Mouse (Mus musculus) spleen, adult 2 months (tissue): ENCODE measurements at regions not wholly inside any gene's neighbourhood (a gene's known extent, or its start where the extent isn't known, plus 50 kb on each side); places are given as distances from the start of the nearest gene placed in this dataset.
A peak's percentile ranks its signal among the peaks of the same experiment; 100 is the strongest.

Source experiments
- DNase-seq, 2 experiments: peaks; one replicate each; pipeline versions ENCODE4 v3.0.0 to v3.0.0-alpha.2; 2012 to 2021; ENCODE audit warnings: low spot score in 2 of 2, low read depth in 1 of 2
- H3K27ac ChIP-seq: fragments of 200-500 bp; 2 replicates; pipeline ENCODE4 v1.5.1; 2012; ENCODE audit warnings: low read length, inconsistent platforms; ENCODE audit not compliant: insufficient read depth
- H3K27me3 ChIP-seq: fragments of 200-500 bp; 2 replicates; pipeline ENCODE4 v1.6.1; 2012; ENCODE audit warnings: mild to moderate bottlenecking, moderate library complexity, low read length, inconsistent platforms; ENCODE audit not compliant: control insufficient read depth, insufficient read depth
- H3K36me3 ChIP-seq: fragments of 200-500 bp; 2 replicates; pipeline ENCODE4 v1.6.1; 2012; ENCODE audit warnings: mild to moderate bottlenecking, low read length, inconsistent platforms; ENCODE audit not compliant: control insufficient read depth, insufficient read depth
- H3K4me1 ChIP-seq: fragments of 200-500 bp; 2 replicates; pipeline ENCODE4 v1.6.1; 2011; ENCODE audit warnings: inconsistent platforms; ENCODE audit not compliant: control insufficient read depth, insufficient read depth, insufficient read length
- H3K4me3 ChIP-seq: fragments of 200-500 bp; 2 replicates; pipeline ENCODE4 v1.5.1; 2011; ENCODE audit warnings: mild to moderate bottlenecking, inconsistent platforms; ENCODE audit not compliant: insufficient read depth, insufficient read length; ENCODE audit errors: extremely low read depth
- CTCF ChIP-seq: fragments of 200-500 bp; IDR thresholded peaks from 2 replicates; pipeline ENCODE4 v1.5.1; 2011; ENCODE audit warnings: mild to moderate bottlenecking, inconsistent platforms; ENCODE audit not compliant: insufficient read depth, insufficient read length, insufficient replicate concordance; ENCODE audit errors: extremely low read depth
- POLR2A ChIP-seq: fragments of 200-500 bp; IDR thresholded peaks from 2 replicates; pipeline ENCODE4 v1.6.1; 2011; ENCODE audit warnings: low read depth, low read length, inconsistent platforms
- WGBS: fragments of 180-500 bp; shearing (Covaris S2); methylation state at CpG from one replicate; pipeline ENCODE4 v1.1.7; 2018; 5-methylcytosine and 5-hydroxymethylcytosine counted together

DNA sequence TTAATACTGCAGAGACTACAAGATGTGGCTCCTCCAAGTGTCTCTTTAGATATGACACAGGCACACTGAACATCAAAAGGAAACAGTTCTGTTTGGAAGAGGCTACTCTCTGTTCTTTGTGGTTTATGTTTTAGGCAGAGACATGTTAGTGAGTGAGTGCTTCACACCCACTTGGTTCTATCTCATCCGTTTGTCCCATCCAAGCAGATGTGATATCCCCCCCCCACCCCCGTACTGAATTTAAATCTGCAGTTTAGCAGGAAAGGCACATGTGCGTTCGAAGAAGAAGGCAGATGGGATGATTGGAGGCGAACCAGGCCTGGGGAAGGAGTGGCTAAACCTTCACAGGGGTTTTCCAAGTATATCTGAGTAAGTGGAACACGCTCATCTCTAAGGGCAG is 72.0 kb upstream of the Sp4 start:
- no peak for TF ChIP-seq POLR2A
- no peak for TF ChIP-seq CTCF
- no peaks in the 10 kb centered on the region for H3K27me3 ChIP-seq
- DNase-seq = peak in 1 of 2 experiments; percentile 5
- WGBS = 68% methylated on average over 6 of the region's 6 CpGs
- no peak overlapping the region for H3K4me3 ChIP-seq
- no peaks in the 10 kb centered on the region for H3K36me3 ChIP-seq
- peaks cover 3% of the 10 kb centered on the region; the same call in 1 of the 2 replicates for H3K4me1 ChIP-seq
- H3K27ac ChIP-seq = no peak overlapping the region

DNA sequence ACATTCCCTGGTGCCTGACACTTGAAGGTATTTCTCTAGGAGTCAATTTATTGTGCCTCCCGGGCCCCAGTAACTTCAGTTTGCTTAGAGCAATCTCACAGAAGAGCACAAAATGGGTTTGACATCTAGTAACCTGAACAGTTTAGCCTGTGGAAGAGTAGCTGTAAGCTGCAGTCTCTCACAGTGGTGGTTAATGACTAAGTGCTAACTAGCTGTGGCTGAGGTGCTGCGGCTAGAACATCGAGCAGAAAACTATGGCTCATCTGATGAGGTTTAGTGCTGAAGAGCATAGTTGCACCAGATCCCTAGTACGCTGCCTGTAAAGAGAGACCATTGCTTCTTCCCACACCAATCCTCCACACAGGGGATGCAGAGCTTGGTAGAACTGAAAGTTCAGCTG is 70.7 kb upstream of the Sp4 start:
- WGBS = 85% methylated on average over 4 of the region's 4 CpGs
- TF ChIP-seq POLR2A (no peak), CTCF (no peak)

DNA sequence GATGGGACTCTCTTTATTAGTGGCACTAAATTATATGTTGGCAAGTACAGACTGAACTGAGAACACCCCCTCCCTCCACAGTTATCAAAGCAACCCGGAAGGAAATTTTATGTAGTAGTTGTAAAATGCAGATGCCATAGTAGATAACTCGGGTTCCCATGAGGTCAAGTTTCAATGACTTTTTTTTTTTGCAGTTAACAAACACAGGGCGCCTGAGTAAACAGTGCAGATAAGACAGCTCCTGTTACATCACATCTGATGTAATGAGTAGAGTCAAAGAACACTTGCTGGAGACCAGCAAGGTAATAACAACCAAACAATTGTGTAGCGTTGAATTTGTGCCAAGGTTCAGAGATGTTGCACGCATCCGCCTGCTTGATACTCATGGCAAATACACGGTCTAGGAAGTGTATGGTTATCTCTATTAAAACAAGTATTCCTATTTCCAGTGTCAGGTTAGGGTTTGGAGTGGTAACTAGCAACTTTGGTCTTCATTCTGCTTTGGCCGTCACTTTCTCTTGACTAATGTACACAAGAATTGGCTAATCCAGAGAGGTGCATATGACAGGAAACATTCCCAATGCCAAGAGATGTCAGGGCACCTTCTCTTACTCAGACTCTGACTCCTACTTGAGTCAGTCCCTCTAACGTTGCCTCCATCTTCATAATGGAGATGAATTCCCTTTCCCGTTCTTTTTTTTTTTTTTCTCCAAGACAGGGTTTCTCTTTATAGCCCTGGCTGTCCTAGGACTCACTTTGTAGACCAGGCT is 66.3 kb upstream of the Sp4 start:
- no peak for DNase-seq
- TF ChIP-seq CTCF (no peak), POLR2A (no peak)
- no peak overlapping the region for H3K4me3 ChIP-seq
- no peaks in the 10 kb centered on the region for H3K36me3 ChIP-seq
- no peak overlapping the region for H3K27ac ChIP-seq
- WGBS = 75% methylated on average over 10 of the region's 10 CpGs
- H3K27me3 ChIP-seq = no peaks in the 10 kb centered on the region
- H3K4me1 ChIP-seq = no peaks in the 10 kb centered on the region

More for the DNA sequence above, 70.7 kb upstream of the Sp4 start:
- H3K27me3 ChIP-seq = no peaks in the 10 kb centered on the region
- no peak overlapping the region for H3K4me3 ChIP-seq
- H3K4me1 ChIP-seq = peaks cover 3% of the 10 kb centered on the region; the same call in 1 of the 2 replicates
- H3K27ac ChIP-seq = no peak overlapping the region
- no peaks in the 10 kb centered on the region for H3K36me3 ChIP-seq
- DNase-seq = no peak

DNA sequence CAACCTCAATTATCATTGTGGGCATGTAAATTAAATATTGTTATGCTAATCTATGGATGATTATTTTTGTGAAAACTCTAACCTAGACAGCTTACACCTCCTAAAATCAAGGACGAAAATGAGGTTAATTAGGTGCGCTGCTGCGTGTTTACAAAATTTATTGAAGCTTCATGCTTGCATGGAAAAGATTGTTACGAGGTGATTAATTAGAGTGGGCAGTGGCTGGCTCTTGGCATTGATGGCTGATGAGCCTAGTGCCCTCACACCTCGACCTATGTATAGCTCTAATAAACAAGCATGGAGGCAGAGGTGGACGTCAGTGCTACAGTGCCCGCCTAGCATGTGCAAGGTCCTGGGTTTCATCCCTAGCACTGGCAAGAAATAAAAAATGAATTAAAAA is 51.6 kb upstream of the Sp4 start:
- 94% methylated on average over 7 of the region's 7 CpGs for WGBS
- Histone ChIP-seq H3K36me3 (no peaks in the 10 kb centered on the region), H3K4me1 (no peaks in the 10 kb centered on the region), H3K4me3 (no peak overlapping the region), H3K27ac (no peak overlapping the region), H3K27me3 (no peaks in the 10 kb centered on the region)
- TF ChIP-seq POLR2A (no peak), CTCF (no peak)
- no peak for DNase-seq

DNA sequence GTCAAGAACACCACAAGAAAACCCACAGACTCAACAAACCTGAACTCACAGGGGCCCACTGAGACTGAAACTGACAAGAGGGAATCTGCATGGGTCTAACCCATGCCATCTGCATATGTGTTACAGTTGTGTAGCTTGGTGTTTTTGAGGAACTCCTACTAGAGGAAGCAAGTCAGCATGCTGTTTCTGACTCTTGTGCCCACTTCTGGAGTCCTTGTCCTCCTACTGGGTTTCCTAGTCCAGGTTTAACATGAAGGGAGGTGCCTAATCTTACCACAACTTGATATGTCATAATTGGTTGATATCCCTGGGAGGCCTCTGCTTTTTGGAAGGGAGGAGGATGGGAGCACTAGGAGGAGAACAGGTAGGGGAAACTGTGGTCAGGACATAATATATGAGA is 50.2 kb upstream of the Sp4 start:
- no peak overlapping the region for H3K27ac ChIP-seq
- no peaks in the 10 kb centered on the region for H3K4me1 ChIP-seq
- no peaks in the 10 kb centered on the region for H3K36me3 ChIP-seq
- TF ChIP-seq POLR2A (no peak), CTCF (no peak)
- H3K4me3 ChIP-seq = no peak overlapping the region
- H3K27me3 ChIP-seq = no peaks in the 10 kb centered on the region
- DNase-seq = no peak
